Mouse (Mus musculus): ENCODE measurements around the gene Rspo4. TPM values are rescaled to one million over a fixed set of nuclear protein-coding genes. Genes with fewer than 3 reads are reported as not detected.

Rspo4 gene
- polyA plus RNA-seq (2014; fragmentation: Illumina TruSeq; extraction: RNeasy Lipid Tissue Mini Kit (QIAGEN cat#74804); ENCODE audit: low read depth, low replicate concordance) = not detected

DNA sequence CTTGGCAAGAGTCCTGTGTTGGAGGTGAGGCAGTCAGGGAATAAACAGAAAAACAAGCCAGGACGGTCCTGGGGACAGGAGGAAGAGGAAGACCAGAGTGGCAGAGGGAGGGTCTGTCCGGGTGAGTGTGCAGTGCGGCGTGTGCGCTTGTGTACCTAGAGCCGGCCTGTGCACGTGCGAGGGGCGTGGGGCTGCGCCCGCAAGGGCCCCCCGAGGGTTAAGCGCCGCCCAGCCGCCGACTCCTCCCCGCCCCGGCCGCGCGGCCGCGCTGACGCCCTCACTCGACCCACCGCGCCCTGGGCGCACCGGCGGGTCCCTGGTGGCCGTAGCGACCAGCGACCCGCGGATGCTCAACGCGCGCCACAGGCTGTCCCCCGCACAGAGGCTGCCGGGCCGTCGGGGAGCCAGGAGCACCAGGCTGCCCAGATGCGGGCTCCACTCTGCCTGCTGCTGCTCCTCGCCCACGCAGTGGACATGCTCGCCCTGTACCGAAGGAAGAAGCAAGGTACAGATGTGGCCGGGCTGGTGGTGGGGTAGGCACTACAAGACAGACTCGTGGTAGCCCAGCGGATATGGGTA is at the start of gene Rspo4:
Rspo4 (plus strand) TSS at position 280 of the 579 bp plus-strand sequence.

GRCm38 (mm10) chr2:151910919-151911500 is 68.3 kb downstream of the Rspo4 start, which contains the start of gene Angpt4:
Gene Angpt4 (plus strand): TSS chr2:151911210.

Other genes starting within 250 kb of the Rspo4 start
- gene Snph, start 210.3 kb upstream of the Rspo4 start, polyA plus RNA-seq (2014; fragmentation: Illumina TruSeq; extraction: RNeasy Lipid Tissue Mini Kit (QIAGEN cat#74804); ENCODE audit: low read depth, low replicate concordance) = 0.54 TPM
- gene Rad21l, start 174.4 kb upstream of the Rspo4 start, polyA plus RNA-seq (2014; fragmentation: Illumina TruSeq; extraction: RNeasy Lipid Tissue Mini Kit (QIAGEN cat#74804); ENCODE audit: low read depth, low replicate concordance) = 0.25 TPM
- not detected for gene Tmem74b, start 140.9 kb upstream of the Rspo4 start, polyA plus RNA-seq (2014; fragmentation: Illumina TruSeq; extraction: RNeasy Lipid Tissue Mini Kit (QIAGEN cat#74804); ENCODE audit: low read depth, low replicate concordance)
- gene Psmf1, start 98.7 kb upstream of the Rspo4 start, polyA plus RNA-seq (2014; fragmentation: Illumina TruSeq; extraction: RNeasy Lipid Tissue Mini Kit (QIAGEN cat#74804); ENCODE audit: low read depth, low replicate concordance) = 10.1 TPM
- gene Angpt4, start 68.3 kb downstream of the Rspo4 start, polyA plus RNA-seq (2014; fragmentation: Illumina TruSeq; extraction: RNeasy Lipid Tissue Mini Kit (QIAGEN cat#74804); ENCODE audit: low read depth, low replicate concordance) = not detected
- gene Fam110a, start 137.3 kb downstream of the Rspo4 start, polyA plus RNA-seq (2014; fragmentation: Illumina TruSeq; extraction: RNeasy Lipid Tissue Mini Kit (QIAGEN cat#74804); ENCODE audit: low read depth, low replicate concordance) = 0.47 TPM
- 8.7 TPM for gene Slc52a3, start 153.6 kb downstream of the Rspo4 start, polyA plus RNA-seq (2014; fragmentation: Illumina TruSeq; extraction: RNeasy Lipid Tissue Mini Kit (QIAGEN cat#74804); ENCODE audit: low read depth, low replicate concordance)
- not detected for gene Scrt2, start 238.6 kb downstream of the Rspo4 start, polyA plus RNA-seq (2014; fragmentation: Illumina TruSeq; extraction: RNeasy Lipid Tissue Mini Kit (QIAGEN cat#74804); ENCODE audit: low read depth, low replicate concordance)

All from sigmoid colon, adult 10 weeks (tissue).